Mouse (Mus musculus) lung, postnatal 0 days (tissue): ENCODE results near the gene 4930523C07Rik.

Experiments
- CTCF ChIP-seq: IDR thresholded peaks from 2 replicates; pipeline ENCODE4 v1.5.1; 2016; ENCODE audit warnings: antibody characterized with exemption, mild to moderate bottlenecking
- EP300 ChIP-seq: IDR thresholded peaks from 2 replicates; pipeline ENCODE4 v1.6.1; 2016; ENCODE audit warnings: antibody characterized with exemption, mild to moderate bottlenecking, control low read depth

GRCm38 (mm10) chr1:159997329-159997728, 46.9 kb upstream of the 4930523C07Rik start:
- TF ChIP-seq EP300 (no peak), CTCF (no peak)
